ENCODE assay signal across 22 mouse cellular contexts in genomic region chr10:20381352-20381751, GRCm38 (mm10).
"Had no signal": no experiment of that assay in that cellular context is flagged by ENCODE, and none has a peak within 500 bp of the region (broad histone marks: within the 10 kb centered on the region; RNA-seq: fewer than 3 reads in every experiment).

No protein-coding gene starts in this region.

- H3K4me3 ChIP-seq: kidney, embryonic 15.5 days; limb, embryonic 10.5 days; limb, embryonic 13.5 days; liver, embryonic 12.5 days; liver, embryonic 15.5 days; lung, embryonic 15.5 days; midbrain, embryonic 15.5 days; myocyte; neural tube, embryonic 13.5 days; stomach, embryonic 15.5 days had no signal

- H3K9ac ChIP-seq: kidney, embryonic 15.5 days; limb, embryonic 13.5 days; liver, embryonic 12.5 days; liver, embryonic 15.5 days; lung, embryonic 15.5 days; midbrain, embryonic 15.5 days; neural tube, embryonic 13.5 days; stomach, embryonic 15.5 days had no signal

- H3K9me3 ChIP-seq: kidney, embryonic 15.5 days; limb, embryonic 10.5 days; limb, embryonic 13.5 days; liver, embryonic 12.5 days; liver, embryonic 15.5 days; lung, embryonic 15.5 days; midbrain, embryonic 15.5 days; neural tube, embryonic 13.5 days; stomach, embryonic 15.5 days had no signal

- ATAC-seq: liver, embryonic 12.5 days; midbrain, embryonic 15.5 days had no signal

- H3K27me3 ChIP-seq: kidney, embryonic 15.5 days; limb, embryonic 13.5 days; liver, embryonic 15.5 days; lung, embryonic 15.5 days; midbrain, embryonic 15.5 days; neural tube, embryonic 13.5 days; stomach, embryonic 15.5 days had no signal

- H3K4me1 ChIP-seq: kidney, embryonic 15.5 days; limb, embryonic 13.5 days; liver, embryonic 12.5 days; liver, embryonic 15.5 days; lung, embryonic 15.5 days; stomach, embryonic 15.5 days had no signal

- DNase-seq: kidney, adult 8-10 months; kidney, postnatal 10 days; kidney, postnatal 36 days; liver; lung, adult 18-20 months; lung, postnatal 10 days; lung, postnatal 36 days; retina, postnatal 1 day; spleen, adult 18-20 months; thymus, adult 18-20 months; thymus, postnatal 36 days had no signal

- H3K4me2 ChIP-seq: kidney, embryonic 15.5 days; limb, embryonic 13.5 days; liver, embryonic 12.5 days; liver, embryonic 15.5 days; lung, embryonic 15.5 days; midbrain, embryonic 11.5 days; midbrain, embryonic 15.5 days; neural tube, embryonic 13.5 days; stomach, embryonic 15.5 days had no signal

- H3K27ac ChIP-seq: kidney, embryonic 15.5 days; limb, embryonic 10.5 days; limb, embryonic 13.5 days; liver, embryonic 12.5 days; liver, embryonic 15.5 days; lung, embryonic 15.5 days; midbrain, embryonic 15.5 days; neural tube, embryonic 13.5 days; stomach, embryonic 15.5 days had no signal

- H3K36me3 ChIP-seq: kidney, embryonic 15.5 days; limb, embryonic 10.5 days; limb, embryonic 13.5 days; liver, embryonic 12.5 days; liver, embryonic 15.5 days; lung, embryonic 15.5 days; midbrain, embryonic 15.5 days; neural tube, embryonic 13.5 days; stomach, embryonic 15.5 days had no signal
